Mouse (Mus musculus): ENCODE data around the gene Camsap1. TPM values are rescaled to one million over a fixed set of nuclear protein-coding genes. Genes with fewer than 3 reads are reported as not detected.

The Camsap1 gene
- polyA plus RNA-seq, 1 experiment from 2014 or later, result 95.9 TPM

Other genes with a start within 250 kb of the Camsap1 start
- not detected in 2 replicates for gene Obp2b, start 246.3 kb downstream of the Camsap1 start, polyA plus RNA-seq (2014; fragmentation: Nextera tagmentation; extraction: Ambion mirVana)
- not detected in 2 replicates for gene Lcn3, start 217.7 kb downstream of the Camsap1 start, polyA plus RNA-seq (2014; fragmentation: Nextera tagmentation; extraction: Ambion mirVana)
- gene Lcn11, start 206.3 kb downstream of the Camsap1 start, polyA plus RNA-seq (2014; fragmentation: Nextera tagmentation; extraction: Ambion mirVana), result not detected in 2 replicates
- not detected in 2 replicates for gene Gm13539, start 201.0 kb downstream of the Camsap1 start, polyA plus RNA-seq (2014; fragmentation: Nextera tagmentation; extraction: Ambion mirVana)
- not detected in 2 replicates for gene Glt6d1, start 167.4 kb downstream of the Camsap1 start, polyA plus RNA-seq (2014; fragmentation: Nextera tagmentation; extraction: Ambion mirVana)
- gene Lcn9, start 160.1 kb downstream of the Camsap1 start, polyA plus RNA-seq (2014; fragmentation: Nextera tagmentation; extraction: Ambion mirVana), result not detected in 2 replicates
- gene Sohlh1, start 136.0 kb downstream of the Camsap1 start, polyA plus RNA-seq (2014; fragmentation: Nextera tagmentation; extraction: Ambion mirVana), result not detected in 2 replicates
- gene Kcnt1, start 119.5 kb downstream of the Camsap1 start, polyA plus RNA-seq (2014; fragmentation: Nextera tagmentation; extraction: Ambion mirVana), result 10.1 and 11.3 TPM in 2 replicates
- 122 and 129 TPM in 2 replicates for gene Ubac1, start 38.5 kb upstream of the Camsap1 start, polyA plus RNA-seq (2014; fragmentation: Nextera tagmentation; extraction: Ambion mirVana)
- gene Nacc2, start 139.9 kb upstream of the Camsap1 start, polyA plus RNA-seq (2014; fragmentation: Nextera tagmentation; extraction: Ambion mirVana), result 8.2 and 10.3 TPM in 2 replicates
- not detected in 2 replicates for gene Lhx3, start 225.0 kb upstream of the Camsap1 start, polyA plus RNA-seq (2014; fragmentation: Nextera tagmentation; extraction: Ambion mirVana)

Measured in midbrain, embryonic 14.5 days (tissue).